Mouse (Mus musculus) urinary bladder, postnatal 10 days (tissue): ENCODE results near the gene Klhl9.

Experiments used
- DNase-seq: peaks from one replicate; pipeline ENCODE4 v3.0.0; 2022; ENCODE audit warnings: low spot score

Gene Klhl9

GRCm38 (mm10) chr4:88715059-88715458 is 7.2 kb downstream of the Klhl9 start:
- no peak for DNase-seq

GRCm38 (mm10) chr4:88714281-88714680 is 8.0 kb downstream of the Klhl9 start:
- DNase-seq = no peak

- no peak for DNase-seq
These were observed 15.0 kb downstream of the Klhl9 start for GRCm38 (mm10) chr4:88707128-88707826.

- no peak for DNase-seq
These were observed 16.3 kb downstream of the Klhl9 start for GRCm38 (mm10) chr4:88705924-88706323.

GRCm38 (mm10) chr4:88699301-88699700 is 23.0 kb downstream of the Klhl9 start:
- no peak for DNase-seq

- no peak for DNase-seq
These were observed 23.5 kb downstream of the Klhl9 start for GRCm38 (mm10) chr4:88698781-88699180.

GRCm38 (mm10) chr4:88697753-88698152 is 24.5 kb downstream of the Klhl9 start:
- DNase-seq = no peak

- no peak for DNase-seq
These were observed 25.2 kb downstream of the Klhl9 start for GRCm38 (mm10) chr4:88697108-88697507.

GRCm38 (mm10) chr4:88696237-88696884 is 25.9 kb downstream of the Klhl9 start:
- peak; percentile 23 for DNase-seq

GRCm38 (mm10) chr4:88693392-88693791 is 28.9 kb downstream of the Klhl9 start:
- DNase-seq = no peak

- DNase-seq = no peak
These were observed 29.7 kb downstream of the Klhl9 start for GRCm38 (mm10) chr4:88692537-88692936.

- no peak for DNase-seq
These were observed 31.0 kb downstream of the Klhl9 start, which contains the start of gene Ifnab for GRCm38 (mm10) chr4:88691259-88691658. Gene Ifnab, minus strand, starts transcription at chr4:88691359.

- DNase-seq = no peak
These were observed 38.5 kb downstream of the Klhl9 start, which contains the start of gene Ifna2 for GRCm38 (mm10) chr4:88683812-88684211. Gene Ifna2, minus strand, starts transcription at chr4:88683912.

GRCm38 (mm10) chr4:88681353-88681752 is 40.9 kb downstream of the Klhl9 start:
- no peak for DNase-seq

GRCm38 (mm10) chr4:88680362-88680761 is 41.9 kb downstream of the Klhl9 start:
- DNase-seq = no peak

- no peak for DNase-seq
These were observed 45.4 kb downstream of the Klhl9 start, which contains the start of gene Ifna16 for GRCm38 (mm10) chr4:88676824-88677223. Gene Ifna16, minus strand, starts transcription at chr4:88676924.
